Mouse (Mus musculus) midbrain, embryonic 10.5 days (tissue): ENCODE data around the gene Anapc15. TPM values are rescaled to one million over a fixed set of nuclear protein-coding genes. Genes with fewer than 3 reads are reported as not detected.

Experiments
- DNase-seq: peaks from one replicate; pipeline ENCODE4 v3.0.0-alpha.2; 2017; ENCODE audit warnings: low spot score
- H3K27ac ChIP-seq: fragments of 300-500 bp; sonication (generic); replicated peaks from 2 replicates; pipeline ENCODE4 v1.5.1; 2016; ENCODE audit warnings: mild to moderate bottlenecking
- H3K27me3 ChIP-seq: fragments of 300-500 bp; sonication (generic); 2 replicates; pipeline ENCODE4 v1.6.1; 2016; ENCODE audit warnings: low read depth, mild to moderate bottlenecking; ENCODE audit not compliant: poor library complexity, severe bottlenecking
- H3K36me3 ChIP-seq: fragments of 300-500 bp; sonication (generic); 2 replicates; pipeline ENCODE4 v1.6.1; 2016; ENCODE audit warnings: mild to moderate bottlenecking, moderate library complexity
- H3K4me1 ChIP-seq: fragments of 300-500 bp; sonication (generic); 2 replicates; pipeline ENCODE4 v1.6.1; 2016
- H3K4me3 ChIP-seq: fragments of 300-500 bp; sonication (generic); 2 replicates; pipeline ENCODE4 v1.5.1; 2016; ENCODE audit warnings: mild to moderate bottlenecking, moderate library complexity
- H3K9me3 ChIP-seq: fragments of 300-500 bp; sonication (generic); replicated peaks from 2 replicates; pipeline ENCODE4 v1.6.1; 2016; ENCODE audit warnings: mild to moderate bottlenecking
- WGBS: fragments of 180-500 bp; shearing (Covaris S2); methylation state at CpG from one replicate; pipeline ENCODE4 v1.1.7; 2016; 5-methylcytosine and 5-hydroxymethylcytosine counted together
- polyA plus RNA-seq: library from polyadenylated mRNA; unstranded; fragments of >200 nt; fragmentation: Nextera tagmentation; extraction: Ambion mirVana; gene quantifications from 2 replicates; pipeline ENCODE4 v1.2.1, GENCODE M21; 2016

Gene Anapc15
- polyA plus RNA-seq, 1 experiment from 2014 or later = 123 TPM

DNA sequence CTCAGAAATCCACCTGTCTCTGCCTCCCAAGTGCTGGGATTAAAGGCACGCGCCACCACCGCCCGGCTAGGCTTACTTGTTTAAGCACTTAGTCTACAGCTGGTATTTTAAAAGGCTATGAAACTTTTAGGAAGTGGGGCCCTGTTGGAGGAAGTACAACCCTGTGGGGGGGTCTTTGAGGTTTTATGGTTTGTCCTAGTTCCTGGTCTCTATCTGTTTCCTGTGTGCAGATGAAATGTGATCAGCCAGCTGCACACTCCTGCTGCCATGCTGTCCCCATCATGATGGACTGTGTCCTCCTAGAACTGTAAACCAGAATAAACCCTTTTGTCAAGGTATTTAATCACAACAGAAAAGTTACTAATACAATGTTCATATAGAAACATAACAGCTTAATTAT lies 20.6 kb downstream of the Anapc15 start:
- Histone ChIP-seq H3K4me3 (no peak overlapping the region), H3K27me3 (no peaks in the 10 kb centered on the region), H3K36me3 (no peaks in the 10 kb centered on the region), H3K27ac (no peak overlapping the region), H3K9me3 (no peaks in the 10 kb centered on the region), H3K4me1 (no peaks in the 10 kb centered on the region)
- 82% methylated on average over 4 of the region's 4 CpGs for WGBS
- DNase-seq = no peak

DNA sequence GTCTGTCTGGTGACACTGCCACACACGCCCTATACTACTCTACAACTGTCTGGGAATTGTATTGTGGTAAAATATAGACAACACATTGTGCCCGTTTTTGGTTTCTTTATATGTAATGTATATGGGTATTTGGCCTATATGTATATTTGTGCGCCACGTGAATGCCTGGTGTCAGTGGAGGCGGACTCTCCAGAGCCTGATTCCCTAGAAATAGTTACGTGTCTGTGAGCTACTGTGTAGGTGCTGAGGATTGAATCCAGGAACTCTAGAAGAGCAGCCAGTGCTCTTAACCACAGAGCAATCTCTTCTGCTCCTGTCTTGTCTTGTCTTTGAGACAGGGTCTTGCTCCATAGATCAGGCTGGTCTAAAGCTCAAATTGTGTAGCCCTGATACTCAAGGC lies 22.8 kb downstream of the Anapc15 start:
- WGBS = 87% methylated on average over 6 of the region's 6 CpGs
- no peaks in the 10 kb centered on the region for H3K36me3 ChIP-seq

DNA sequence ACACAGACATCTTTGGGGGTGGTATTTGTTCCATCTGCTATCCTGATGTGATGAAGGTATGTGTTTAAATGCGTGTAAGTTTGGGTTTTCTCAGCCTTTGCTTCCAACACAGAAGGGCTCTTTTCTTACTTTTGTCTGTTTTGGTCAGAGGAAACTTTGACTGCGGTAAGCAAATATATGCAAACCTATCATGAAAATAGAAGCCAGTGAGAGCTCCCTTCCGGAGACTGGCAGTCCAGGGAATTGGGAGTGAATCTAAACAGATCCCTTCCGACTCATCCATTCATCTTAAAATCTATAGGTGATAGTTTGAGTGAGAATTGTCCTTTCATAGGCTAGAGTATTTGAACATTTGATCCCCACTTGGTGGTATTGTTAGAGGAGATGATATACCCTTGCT lies 24.9 kb downstream of the Anapc15 start:
- no peaks in the 10 kb centered on the region for H3K4me1 ChIP-seq
- 84% methylated on average over 4 of the region's 4 CpGs for WGBS
- H3K27ac ChIP-seq = no peak overlapping the region
- no peaks in the 10 kb centered on the region for H3K9me3 ChIP-seq
- no peaks in the 10 kb centered on the region for H3K27me3 ChIP-seq
- no peaks in the 10 kb centered on the region for H3K36me3 ChIP-seq
- no peak for DNase-seq
- no peak overlapping the region for H3K4me3 ChIP-seq

More for the DNA sequence above, 22.8 kb downstream of the Anapc15 start:
- Histone ChIP-seq H3K4me1 (no peaks in the 10 kb centered on the region), H3K9me3 (no peaks in the 10 kb centered on the region), H3K27ac (no peak overlapping the region), H3K27me3 (no peaks in the 10 kb centered on the region), H3K4me3 (no peak overlapping the region)
- DNase-seq = no peak

DNA sequence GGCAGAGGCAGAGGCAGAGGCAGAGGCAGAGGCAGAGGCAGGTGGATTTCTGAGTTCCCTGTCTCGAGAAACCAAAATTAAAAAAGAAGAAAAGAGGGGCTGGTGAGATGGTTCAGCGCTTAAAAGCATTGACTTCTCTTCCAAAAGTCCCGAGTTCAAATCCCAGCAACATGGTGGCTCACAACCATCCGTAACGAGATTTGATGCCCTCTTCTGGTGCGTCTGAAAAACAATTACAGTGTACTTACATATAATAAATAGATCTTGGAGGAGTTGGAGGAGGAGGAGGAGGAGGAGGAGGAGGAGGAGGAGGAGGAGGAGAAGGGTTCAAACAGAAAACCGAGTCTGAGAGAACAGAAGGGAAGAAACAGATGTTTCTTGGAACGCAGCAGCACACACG lies 32.2 kb downstream of the Anapc15 start:
- H3K27me3 ChIP-seq = no peaks in the 10 kb centered on the region
- H3K9me3 ChIP-seq = no peaks in the 10 kb centered on the region
- whole genome bisulfite sequencing = 35% methylated on average over 9 of the region's 9 CpGs
- H3K27ac ChIP-seq = peak overlapping the region; percentile 94
- peaks cover 22% of the 10 kb centered on the region for H3K36me3 ChIP-seq
- H3K4me1 ChIP-seq = peaks cover 16% of the 10 kb centered on the region
- peak overlapping the region; percentile 61 for H3K4me3 ChIP-seq
- no peak for DNase-seq

DNA sequence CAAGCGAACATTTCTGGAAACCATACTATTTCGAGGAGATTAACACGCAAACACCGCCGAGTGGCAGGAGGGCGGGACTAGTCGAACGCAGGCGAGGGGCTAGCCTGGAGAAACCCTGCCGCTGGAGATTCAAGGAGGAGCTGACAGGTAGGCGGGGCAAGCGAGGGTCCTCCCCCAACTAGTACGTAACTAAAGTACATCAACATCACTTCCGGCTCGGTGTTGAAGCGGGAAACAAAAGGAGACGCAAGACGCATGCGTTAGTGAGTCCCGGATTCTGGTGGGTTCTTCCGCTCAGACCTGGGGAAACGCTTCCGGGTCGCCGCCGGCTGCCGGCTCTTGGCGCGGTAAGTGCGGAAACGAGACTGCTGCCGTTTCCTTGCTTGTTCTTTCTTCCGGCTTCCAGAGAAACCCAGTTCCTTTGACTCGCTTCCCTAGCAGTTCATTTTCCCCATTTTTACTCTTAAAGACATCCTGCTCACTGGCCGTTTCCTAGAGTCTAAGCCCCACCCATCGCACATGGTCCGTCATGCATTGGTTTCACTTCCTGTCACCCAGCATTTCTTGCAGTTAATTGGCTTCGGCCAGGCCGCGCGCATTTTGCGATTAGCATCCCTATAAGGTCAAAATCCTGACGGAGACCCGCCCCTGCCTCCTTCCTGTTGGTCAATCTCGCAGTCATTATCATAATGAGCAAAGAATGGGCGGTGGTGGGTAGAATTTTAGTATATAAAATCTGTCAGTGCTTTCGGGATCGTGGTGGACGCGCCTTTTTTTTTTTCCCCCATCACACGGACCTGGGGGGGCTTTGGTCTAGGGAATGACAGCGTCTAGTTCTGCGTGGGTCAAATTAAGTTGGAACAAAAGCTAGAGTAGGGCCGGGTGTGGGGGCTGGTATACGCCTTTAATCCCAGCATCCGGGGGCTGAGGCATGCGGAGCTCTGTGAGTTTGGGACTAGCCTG lies 32.9 kb downstream of the Anapc15 start:
- Histone ChIP-seq H3K36me3 (peaks cover 26% of the 10 kb centered on the region), H3K9me3 (no peaks in the 10 kb centered on the region), H3K27ac (peak overlapping the region; percentile 94), H3K4me1 (peaks cover 16% of the 10 kb centered on the region), H3K4me3 (peak overlapping the region; percentile 61), H3K27me3 (no peaks in the 10 kb centered on the region)
- under 1% methylated on average over 57 of the region's 57 CpGs for WGBS
- peak; percentile 97 for DNase-seq

DNA sequence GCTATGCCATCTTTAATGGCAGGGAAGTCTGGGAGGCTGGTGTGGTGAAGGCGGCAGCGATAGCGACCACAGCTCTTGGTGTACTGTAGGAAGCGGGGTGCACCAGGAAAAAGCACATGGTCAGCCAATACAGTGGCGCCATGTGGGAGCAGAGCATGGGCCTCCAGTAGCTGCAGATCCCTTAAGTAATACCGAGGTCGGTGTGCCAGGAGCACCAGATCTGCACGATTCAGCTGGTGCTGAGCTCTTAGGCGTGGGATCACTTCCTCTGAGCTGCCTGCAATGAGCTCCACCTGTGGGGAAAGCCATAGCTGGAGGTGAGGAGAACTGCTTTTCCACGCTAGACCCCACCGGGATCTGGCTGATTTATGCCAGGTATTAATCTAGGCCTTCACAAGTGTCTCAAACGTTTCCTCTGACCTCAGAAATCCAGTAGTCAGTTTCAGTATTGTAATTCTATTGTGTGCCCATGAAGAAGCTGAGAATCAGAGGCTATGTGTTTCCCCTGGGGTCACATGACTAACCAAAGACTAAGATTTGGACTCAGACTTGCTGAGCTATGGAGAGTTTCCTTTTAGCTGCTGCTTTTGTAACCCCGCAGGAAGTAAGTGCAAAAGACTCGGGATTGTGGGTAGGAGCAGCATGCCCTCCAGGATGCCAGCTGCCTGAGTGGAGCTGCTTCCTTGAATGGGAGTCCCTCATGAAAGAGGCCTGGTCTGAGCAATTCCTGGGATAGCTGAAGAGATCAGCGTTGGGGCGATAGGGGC lies 37.0 kb downstream of the Anapc15 start:
- H3K4me3 ChIP-seq = no peak overlapping the region
- H3K27ac ChIP-seq = no peak overlapping the region
- H3K27me3 ChIP-seq = no peaks in the 10 kb centered on the region
- H3K9me3 ChIP-seq = peaks cover 7% of the 10 kb centered on the region; the same call in 1 of the 2 replicates
- H3K36me3 ChIP-seq = peaks cover 40% of the 10 kb centered on the region
- 95% methylated on average over 16 of the region's 16 CpGs for WGBS
- H3K4me1 ChIP-seq = peaks cover 16% of the 10 kb centered on the region
- DNase-seq = no peak

DNA sequence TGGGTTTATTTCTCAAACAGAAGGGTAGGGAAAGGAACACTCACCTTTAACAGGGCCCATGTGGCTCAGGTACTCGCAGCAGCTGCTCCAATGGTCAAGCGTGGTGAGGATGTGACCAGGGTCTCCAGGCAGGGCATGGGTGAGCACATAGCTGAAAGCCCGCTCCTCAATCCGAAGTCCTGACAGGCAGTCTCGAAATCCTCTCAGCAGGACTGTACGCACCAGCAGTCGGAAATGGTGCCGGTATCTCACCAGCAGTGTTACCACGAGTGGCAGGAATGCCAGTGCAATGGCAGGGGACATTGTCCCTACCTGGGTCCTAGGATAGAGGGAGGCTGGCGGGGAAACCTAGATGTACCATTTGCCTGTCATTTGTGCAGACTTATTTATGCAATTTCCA lies 38.5 kb downstream of the Anapc15 start:
- peaks cover 19% of the 10 kb centered on the region for H3K4me1 ChIP-seq
- H3K27me3 ChIP-seq = no peaks in the 10 kb centered on the region
- no peak overlapping the region for H3K27ac ChIP-seq
- no peak overlapping the region for H3K4me3 ChIP-seq
- H3K36me3 ChIP-seq = peaks cover 40% of the 10 kb centered on the region
- no peak for DNase-seq
- 93% methylated on average over 10 of the region's 10 CpGs for WGBS
- H3K9me3 ChIP-seq = peaks cover 7% of the 10 kb centered on the region; the same call in 1 of the 2 replicates

DNA sequence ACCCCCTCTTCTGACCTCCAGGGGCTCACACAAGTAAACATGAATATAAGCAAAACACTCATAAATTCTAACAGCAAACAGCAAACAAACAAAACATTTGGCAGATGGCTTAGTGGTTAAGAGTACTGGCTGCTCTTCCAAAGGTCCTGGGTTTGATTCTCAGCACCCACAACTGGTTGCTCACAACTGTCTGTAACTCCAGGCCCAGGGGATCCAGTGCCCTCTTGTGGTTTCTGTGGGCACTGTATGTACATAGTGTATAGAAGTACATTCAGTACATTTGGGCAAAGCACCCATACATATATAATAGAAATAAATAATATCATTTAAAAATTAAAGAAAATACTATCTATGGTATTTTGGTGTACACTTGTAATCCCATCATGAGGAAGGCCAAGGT lies 39.3 kb downstream of the Anapc15 start:
- no peak for DNase-seq
- H3K4me3 ChIP-seq = no peak overlapping the region
- no peak overlapping the region for H3K27ac ChIP-seq
- peaks cover 23% of the 10 kb centered on the region for H3K4me1 ChIP-seq
- peaks cover 40% of the 10 kb centered on the region for H3K36me3 ChIP-seq
- H3K27me3 ChIP-seq = no peaks in the 10 kb centered on the region
- H3K9me3 ChIP-seq = peaks cover 7% of the 10 kb centered on the region; the same call in 1 of the 2 replicates

DNA sequence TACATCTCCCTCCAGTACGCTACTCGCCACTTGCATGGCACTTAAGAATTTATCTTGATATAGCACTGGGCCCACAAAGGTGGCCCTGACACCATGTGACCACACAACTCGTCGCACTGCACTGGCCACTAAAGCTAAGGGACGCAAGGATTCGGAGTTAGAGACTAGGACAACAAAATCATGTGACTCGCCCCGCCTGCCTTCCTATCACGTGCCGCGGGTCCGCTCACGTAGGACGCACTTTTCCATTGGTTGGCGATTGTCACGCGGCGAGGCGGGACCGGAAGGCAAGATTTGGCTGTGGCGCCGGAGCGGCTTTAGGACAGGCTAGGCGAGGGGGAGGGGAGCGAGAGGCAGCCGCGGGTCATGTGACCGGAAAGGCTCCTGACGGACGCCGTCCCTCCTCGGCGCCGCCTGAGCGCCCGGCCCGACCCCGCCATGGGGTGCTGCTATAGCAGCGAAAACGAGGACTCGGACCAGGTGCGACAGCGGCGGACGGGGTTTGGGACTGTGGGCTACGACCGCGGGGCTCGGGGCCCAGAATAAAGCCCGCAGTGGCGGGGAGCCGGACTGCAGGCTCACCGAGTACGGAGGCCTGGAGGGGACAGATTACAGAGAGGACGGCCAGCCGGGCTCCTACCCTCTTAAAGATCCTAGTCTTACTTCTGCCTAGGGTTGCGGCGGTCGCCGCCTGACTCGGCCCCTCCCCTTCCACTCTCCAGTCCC lies 42.2 kb downstream of the Anapc15 start, which contains the start of gene Lamtor1:
Gene Lamtor1 (plus strand): TSS at position 344 of the 726 bp plus-strand sequence.
- H3K4me3 ChIP-seq = peak within 1 kb of the TSS; percentile 69
- H3K27ac ChIP-seq = peak within 1 kb of the TSS; percentile 95
- WGBS = under 1% methylated on average over 61 of the region's 61 CpGs
- H3K4me1 ChIP-seq = peaks cover 26% of the 10 kb centered on the region
- H3K9me3 ChIP-seq = peaks cover 7% of the 10 kb centered on the region; the same call in 1 of the 2 replicates
- H3K27me3 ChIP-seq = no peaks in the 10 kb centered on the region
- DNase-seq = peak; percentile 100
- H3K36me3 ChIP-seq = peaks cover 37% of the 10 kb centered on the region

DNA sequence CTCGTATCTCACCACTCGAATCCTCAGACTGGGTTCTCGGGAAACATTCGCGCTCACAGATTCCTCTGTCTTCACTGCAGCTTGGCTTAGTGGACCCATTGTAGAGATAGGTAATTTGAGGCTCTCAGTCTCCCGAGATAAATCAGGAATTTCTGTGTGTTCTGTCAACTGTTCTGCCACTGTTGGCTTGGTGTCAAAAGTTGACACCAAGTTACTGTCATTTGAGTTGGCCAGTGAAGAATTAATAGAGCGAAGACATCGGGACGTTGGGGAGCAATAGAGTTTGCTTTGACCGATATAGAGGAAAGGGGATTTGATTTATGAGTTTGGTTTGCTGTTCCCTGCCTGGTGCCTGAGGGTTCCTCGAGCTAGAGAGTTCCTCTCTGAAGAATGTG lies 42.8 kb downstream of the Anapc15 start, which contains the start of gene Tomt:
Gene Tomt (minus strand): TSS at position 73 of the 395 bp plus-strand sequence.
- Histone ChIP-seq H3K27ac (peak within 1 kb of the TSS; percentile 95), H3K27me3 (no peaks in the 10 kb centered on the region), H3K36me3 (peaks cover 39% of the 10 kb centered on the region), H3K9me3 (peaks cover 7% of the 10 kb centered on the region; the same call in 1 of the 2 replicates), H3K4me1 (peaks cover 26% of the 10 kb centered on the region), H3K4me3 (peak within 1 kb of the TSS; percentile 69)
- WGBS = 22% methylated on average over 11 of the region's 11 CpGs
- DNase-seq = no peak

DNA sequence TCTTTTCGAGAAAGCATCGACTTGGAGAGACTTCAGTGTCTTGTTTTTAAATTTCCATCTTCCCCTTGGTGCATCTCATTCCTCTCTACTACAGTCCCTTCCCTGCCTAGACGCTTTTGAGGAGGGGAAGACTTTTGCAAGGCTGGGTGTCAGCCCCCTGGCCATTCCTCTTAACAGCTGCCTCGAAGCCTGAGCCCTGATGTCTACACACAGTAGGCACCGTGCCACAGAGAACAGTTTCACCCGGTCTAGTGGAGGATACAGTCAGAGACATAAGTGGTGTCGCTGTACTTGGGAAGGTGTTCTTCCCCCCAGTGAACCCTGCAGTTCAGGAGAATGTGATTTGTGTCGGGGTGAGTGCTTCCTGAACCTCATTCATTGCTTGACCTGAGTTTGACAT lies 43.2 kb downstream of the Anapc15 start:
- Histone ChIP-seq H3K27ac (peak overlapping the region; percentile 95), H3K36me3 (peaks cover 41% of the 10 kb centered on the region)

DNA sequence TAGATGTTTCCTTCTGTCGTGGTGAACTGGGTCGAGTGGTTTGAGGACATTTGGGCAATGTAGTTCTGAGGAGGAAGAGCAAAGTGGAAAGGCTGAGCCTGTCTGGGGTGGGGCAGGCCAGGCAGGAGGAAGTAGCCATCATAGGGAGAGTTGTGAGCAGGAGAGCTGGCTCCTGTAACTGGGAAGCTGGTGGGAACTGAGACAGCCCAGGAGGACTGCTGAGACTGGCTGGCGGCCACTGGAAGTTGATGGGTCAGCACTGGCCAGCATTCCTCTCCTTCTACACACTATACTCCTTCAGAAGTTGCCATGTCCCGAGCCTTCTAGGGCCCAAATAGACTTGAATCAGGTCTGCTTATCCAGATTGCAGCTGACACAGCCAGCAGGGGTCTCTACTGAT lies 44.9 kb downstream of the Anapc15 start:
- no peak overlapping the region for H3K27ac ChIP-seq
- DNase-seq = no peak
- peaks cover 45% of the 10 kb centered on the region for H3K36me3 ChIP-seq
- 84% methylated on average over 4 of the region's 4 CpGs for WGBS
- H3K4me1 ChIP-seq = peaks cover 26% of the 10 kb centered on the region
- no peak overlapping the region for H3K4me3 ChIP-seq
- no peaks in the 10 kb centered on the region for H3K9me3 ChIP-seq
- no peaks in the 10 kb centered on the region for H3K27me3 ChIP-seq

More for the DNA sequence above, 43.2 kb downstream of the Anapc15 start:
- Histone ChIP-seq H3K27me3 (no peaks in the 10 kb centered on the region), H3K9me3 (peaks cover 7% of the 10 kb centered on the region; the same call in 1 of the 2 replicates), H3K4me1 (peaks cover 26% of the 10 kb centered on the region), H3K4me3 (peak overlapping the region; percentile 69)
- 80% methylated on average over 8 of the region's 8 CpGs for WGBS
- DNase-seq = no peak
